Mouse (Mus musculus) hindbrain, postnatal 0 days (tissue): ENCODE measurements at regions not wholly inside any gene's neighbourhood (a gene's known extent, or its start where the extent isn't known, plus 50 kb on each side); places are given as distances from the start of the nearest gene placed in this dataset.

Experiments
- ATAC-seq: fragments of 200-750 bp; cut with Nextera tagmentation; 2 replicates; pipeline ENCODE4 v1.8.0; 2017; ENCODE audit warnings: mild to moderate bottlenecking, moderate TSS enrichment, moderate library complexity
- DNase-seq: peaks from one replicate; pipeline ENCODE4 v3.0.0-alpha.2; 2015; ENCODE audit warnings: low spot score
- H3K27ac ChIP-seq: fragments of 300-500 bp; sonication (generic); 2 replicates; pipeline ENCODE4 v1.5.1; 2014; ENCODE audit warnings: mild to moderate bottlenecking
- H3K27me3 ChIP-seq: fragments of 300-500 bp; sonication (generic); 2 replicates; pipeline ENCODE4 v1.6.1; 2014; ENCODE audit warnings: low read length, mixed read lengths; ENCODE audit not compliant: insufficient read depth
- H3K36me3 ChIP-seq: fragments of 300-500 bp; sonication (generic); 2 replicates; pipeline ENCODE4 v1.6.1; 2014; ENCODE audit warnings: low read length, mixed read lengths; ENCODE audit not compliant: insufficient read depth
- H3K4me1 ChIP-seq: fragments of 300-500 bp; sonication (generic); 2 replicates; pipeline ENCODE4 v1.6.1; 2014; ENCODE audit warnings: antibody characterized with exemption, low read length, mixed read lengths; ENCODE audit not compliant: insufficient read depth
- H3K4me2 ChIP-seq: fragments of 300-500 bp; sonication (generic); 2 replicates; pipeline ENCODE4 v1.6.1; 2014; ENCODE audit warnings: low read depth, mild to moderate bottlenecking, low read length, moderate library complexity, mixed read lengths
- H3K4me3 ChIP-seq: fragments of 300-500 bp; sonication (generic); 2 replicates; pipeline ENCODE4 v1.5.1; 2014; ENCODE audit warnings: low read length
- H3K9ac ChIP-seq: fragments of 300-500 bp; sonication (generic); replicated peaks from 2 replicates; pipeline ENCODE4 v1.6.1; 2014; ENCODE audit warnings: mild to moderate bottlenecking, low read length, moderate library complexity, mixed read lengths
- H3K9me3 ChIP-seq: fragments of 300-500 bp; sonication (generic); 2 replicates; pipeline ENCODE4 v1.6.1; 2016; ENCODE audit warnings: low read length, mixed read lengths
- CTCF ChIP-seq: IDR thresholded peaks from 2 replicates; pipeline ENCODE4 v1.5.1; 2016; ENCODE audit warnings: antibody characterized with exemption, control low read depth, low read depth
- WGBS: fragments of 180-500 bp; shearing (Covaris S2); extraction: QIAGEN DNeasy Blood & Tissue Kit; methylation state at CpG from one replicate; pipeline ENCODE4 v1.1.7; 2014; 5-methylcytosine and 5-hydroxymethylcytosine counted together

DNA sequence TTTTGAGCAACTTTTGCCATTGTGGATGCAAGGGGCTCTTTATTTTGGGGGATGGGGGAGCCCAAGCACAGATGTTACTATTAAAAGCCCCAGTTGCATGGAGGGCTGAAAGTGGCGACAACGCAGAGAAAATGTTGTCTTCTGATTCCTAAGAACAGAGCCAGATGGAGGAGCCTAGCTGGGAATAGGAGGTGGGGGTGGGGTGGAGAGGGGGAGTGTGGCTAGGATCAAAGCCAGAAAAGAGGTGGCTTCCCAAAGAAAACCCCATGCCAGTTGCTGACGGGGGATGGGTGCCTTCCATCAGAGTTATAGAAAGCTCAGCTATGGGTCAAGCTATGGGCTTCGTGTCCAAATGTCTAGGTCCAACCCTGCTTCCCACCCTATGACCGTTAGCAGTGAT is 220.1 kb upstream of the Gm10131 start:
- Histone ChIP-seq H3K9me3 (no peaks in the 10 kb centered on the region), H3K27ac (no peak overlapping the region), H3K4me1 (no peaks in the 10 kb centered on the region), H3K4me3 (no peak overlapping the region), H3K4me2 (no peak overlapping the region), H3K9ac (no peak overlapping the region), H3K36me3 (no peaks in the 10 kb centered on the region), H3K27me3 (no peaks in the 10 kb centered on the region)
- no peak for DNase-seq
- no peak for ATAC-seq
- TF ChIP-seq CTCF, result no peak
- 51% methylated on average over 5 of the region's 5 CpGs for WGBS

DNA sequence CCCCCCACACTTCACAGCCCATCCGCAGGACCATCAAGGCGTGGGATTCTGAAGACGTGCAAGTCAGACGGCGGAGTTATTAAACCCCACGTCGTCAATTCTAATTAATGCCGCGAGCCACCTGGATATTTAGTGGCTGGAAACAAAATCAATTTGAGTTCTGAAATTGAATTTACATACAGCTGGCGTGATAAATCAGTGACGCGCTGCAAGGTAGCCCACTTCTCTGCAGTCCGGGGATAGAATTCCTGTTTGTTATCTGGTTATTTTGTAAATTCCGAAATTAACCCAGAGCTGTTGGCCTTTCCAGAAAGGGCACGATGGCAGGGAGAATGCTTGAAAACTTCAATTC is 215.1 kb upstream of the Gm10131 start:
- 5% methylated on average over 15 of the region's 15 CpGs for WGBS
- H3K9me3 ChIP-seq, result no peaks in the 10 kb centered on the region
- TF ChIP-seq CTCF, result no peak
- H3K36me3 ChIP-seq, result no peaks in the 10 kb centered on the region
- DNase-seq (no peak), ATAC-seq (peak; percentile 25)
- peak overlapping the region; percentile 54 for H3K4me2 ChIP-seq
- peak overlapping the region; percentile 73 for H3K27ac ChIP-seq
- H3K4me1 ChIP-seq, result peaks cover 8% of the 10 kb centered on the region; the same call in 1 of the 2 replicates
- H3K9ac ChIP-seq, result peak overlapping the region; percentile 40
- H3K27me3 ChIP-seq, result no peaks in the 10 kb centered on the region
- H3K4me3 ChIP-seq, result peak overlapping the region; percentile 10

DNA sequence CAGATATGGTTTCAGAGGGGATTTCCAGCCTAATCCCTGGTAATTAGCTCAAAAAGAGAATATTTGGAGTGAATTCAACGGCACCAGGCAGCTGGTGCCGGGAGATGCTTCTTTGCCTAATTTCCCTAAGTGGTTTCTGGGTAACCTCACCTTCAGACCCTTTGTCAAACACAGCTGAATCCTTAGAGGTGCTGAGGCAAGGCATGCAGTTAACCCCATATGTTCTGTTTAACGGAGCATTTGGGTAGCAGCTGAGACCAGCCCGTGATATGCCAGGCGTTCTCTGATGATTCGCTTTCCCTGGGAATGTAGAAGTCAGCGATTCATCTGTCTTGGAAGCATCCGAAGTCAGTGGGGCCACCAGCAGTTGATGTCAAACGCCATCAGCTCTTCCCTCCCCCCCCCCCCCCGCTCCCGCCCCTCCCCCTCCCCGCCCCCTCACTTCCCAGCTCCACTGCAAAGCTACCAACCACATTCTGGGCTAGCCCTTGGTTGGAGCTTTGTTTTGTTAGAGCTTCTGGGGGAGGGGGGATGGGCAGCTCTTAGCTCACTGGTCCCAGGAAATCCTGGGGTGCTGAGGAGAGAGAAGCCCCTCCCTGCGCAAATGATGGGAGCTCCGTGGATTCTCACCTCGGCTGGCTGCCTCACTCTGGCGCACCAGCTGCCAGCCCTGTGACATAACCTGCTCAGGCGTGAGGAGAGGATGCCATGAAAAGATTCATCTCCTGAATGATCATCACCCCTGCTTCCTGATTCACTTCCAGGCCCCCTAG is 214.5 kb upstream of the Gm10131 start:
- Histone ChIP-seq H3K27me3 (no peaks in the 10 kb centered on the region), H3K9me3 (no peaks in the 10 kb centered on the region), H3K4me1 (peaks cover 8% of the 10 kb centered on the region; the same call in 1 of the 2 replicates), H3K36me3 (no peaks in the 10 kb centered on the region), H3K27ac (peak overlapping the region; percentile 73), H3K4me3 (peak overlapping the region; percentile 10), H3K9ac (peak overlapping the region; percentile 40; the same call in 1 of the 2 replicates), H3K4me2 (peak overlapping the region; percentile 54)
- DNase-seq, result peak; percentile 87
- no peak for TF ChIP-seq CTCF
- 4% methylated on average over 14 of the region's 17 CpGs for WGBS
- ATAC-seq, result peak; percentile 90

DNA sequence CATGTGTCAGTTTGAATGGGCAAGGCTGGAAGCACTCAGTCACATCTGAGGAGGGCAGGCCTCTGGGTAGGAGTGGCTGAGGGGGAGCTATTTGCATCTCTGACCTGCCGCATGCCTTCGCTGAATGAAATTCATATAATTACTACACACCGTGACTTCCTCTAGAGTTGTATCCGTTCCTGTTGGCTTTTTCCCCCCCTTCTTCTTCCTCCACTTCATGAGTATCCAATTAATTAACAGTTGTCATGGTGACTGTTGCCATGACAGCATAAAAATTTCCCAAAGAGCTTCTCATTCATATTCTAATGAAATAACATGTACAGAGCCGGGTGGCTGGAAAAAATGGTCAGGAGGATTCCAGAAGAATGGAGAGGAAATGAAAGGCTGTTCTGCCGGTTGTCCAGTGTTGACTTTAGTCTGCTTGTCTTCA is 208.6 kb upstream of the Gm10131 start:
- WGBS, result 8% methylated on average over 6 of the region's 6 CpGs
- Histone ChIP-seq H3K4me1 (peaks cover 11% of the 10 kb centered on the region; the same call in 1 of the 2 replicates), H3K4me2 (no peak overlapping the region), H3K9me3 (no peaks in the 10 kb centered on the region), H3K4me3 (no peak overlapping the region), H3K27ac (peak overlapping the region; percentile 11; the same call in 1 of the 2 replicates), H3K9ac (no peak overlapping the region), H3K36me3 (no peaks in the 10 kb centered on the region), H3K27me3 (no peaks in the 10 kb centered on the region)
- peak; percentile 90 for ATAC-seq
- DNase-seq, result peak; percentile 94
- TF ChIP-seq CTCF, result no peak

- no peak overlapping the region for H3K4me3 ChIP-seq
- WGBS, result 41% methylated on average over 5 of the region's 5 CpGs
- no peak overlapping the region for H3K4me2 ChIP-seq
- H3K27me3 ChIP-seq, result no peaks in the 10 kb centered on the region
- ATAC-seq, result no peak
- H3K27ac ChIP-seq, result peak overlapping the region; percentile 11; the same call in 1 of the 2 replicates
- no peak overlapping the region for H3K9ac ChIP-seq
- H3K36me3 ChIP-seq, result no peaks in the 10 kb centered on the region
- no peak for DNase-seq
- H3K4me1 ChIP-seq, result peaks cover 11% of the 10 kb centered on the region; the same call in 1 of the 2 replicates
- no peak for TF ChIP-seq CTCF
- H3K9me3 ChIP-seq, result no peaks in the 10 kb centered on the region
Measured at GRCm38 (mm10) chr8:34319719-34320118, 208.2 kb upstream of the Gm10131 start.

- Histone ChIP-seq H3K9me3 (no peaks in the 10 kb centered on the region), H3K27me3 (no peaks in the 10 kb centered on the region), H3K36me3 (no peaks in the 10 kb centered on the region), H3K4me1 (0 out of 2 replicates have a peak, but pooled peaks cover 7% of the 10 kb centered on the region), H3K27ac (no peak overlapping the region), H3K4me2 (no peak overlapping the region), H3K4me3 (no peak overlapping the region), H3K9ac (no peak overlapping the region)
- DNase-seq, result no peak
- ATAC-seq, result no peak
- no peak for TF ChIP-seq CTCF
Measured at GRCm38 (mm10) chr8:34315233-34315632, 203.7 kb upstream of the Gm10131 start.
